In the genomic region with DNA sequence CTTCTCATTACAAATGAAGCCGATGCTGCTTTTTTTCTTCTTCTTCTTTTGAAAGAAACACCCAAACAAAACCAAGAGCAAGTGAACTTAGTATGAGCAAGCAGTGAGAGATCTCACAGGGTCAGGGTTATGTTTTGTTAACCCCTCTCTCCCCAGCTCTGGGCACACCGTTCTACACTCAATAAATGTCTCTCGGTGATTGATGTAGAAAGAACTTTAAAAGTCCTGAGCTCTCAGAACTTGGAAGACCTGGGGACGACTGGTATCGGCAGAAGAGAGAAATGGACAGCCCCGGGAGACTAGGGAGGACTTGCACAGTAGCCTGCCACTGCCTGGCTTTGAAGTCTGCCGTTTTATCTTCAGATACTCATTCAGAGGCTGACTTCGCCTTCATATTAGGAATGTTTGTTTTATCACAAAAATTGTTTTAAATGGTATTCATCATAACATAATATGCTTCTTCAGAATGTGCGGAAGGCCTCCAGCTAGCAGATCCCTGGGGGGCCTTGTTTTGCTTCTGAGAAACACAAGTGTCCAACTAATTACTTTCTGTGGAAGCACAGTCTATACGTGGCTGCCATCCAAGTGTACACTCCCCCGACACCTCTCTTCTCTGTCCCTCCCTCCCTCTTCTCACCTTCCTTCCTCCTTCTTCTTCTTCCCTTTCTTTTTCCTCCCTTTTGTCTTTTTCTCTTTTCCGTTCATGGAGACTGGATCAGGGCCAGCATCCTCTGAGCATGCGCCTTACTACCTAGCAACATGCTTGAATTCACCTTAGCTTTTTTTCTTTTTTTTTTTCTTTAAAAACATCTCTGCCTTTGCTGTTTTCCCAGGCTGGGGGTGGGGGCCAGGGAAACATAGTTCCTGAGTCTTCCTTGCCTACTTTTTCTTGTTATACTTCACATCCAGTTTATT, we compare ENCODE assay signal across 10 mouse cellular contexts.
DNase-seq lines count a peak whose midpoint lies in the region; ATAC-seq and TF ChIP-seq lines count a peak whose summit lies in the region.
"Had no signal": no experiment of that assay in that cellular context is flagged by ENCODE, and none has a peak within 500 bp of the region (broad histone marks: within the 10 kb centered on the region; RNA-seq: fewer than 3 reads in every experiment).

No protein-coding gene starts in this region.

- TF ChIP-seq CTCF in heart, adult 2 months (IDR thresholded peaks at IDR 0.05) = no peak

- no peaks in the 10 kb centered on the region for H3K4me1 ChIP-seq in heart, embryonic 16.5 days (ENCODE audit: control insufficient read depth, insufficient read depth, low read length)
- H3K4me1 ChIP-seq in heart, adult 2 months (ENCODE audit: control insufficient read depth, insufficient read depth, low read length) = no peaks in the 10 kb centered on the region
- H3K4me1 ChIP-seq in limb, embryonic 13.5 days = peaks cover 16% of the 10 kb centered on the region
- peaks cover 16% of the 10 kb centered on the region for H3K4me1 ChIP-seq in limb, embryonic 10.5 days

- WGBS in heart, embryonic 16.5 days = 37% methylated on average over 13 of the region's 13 CpGs
- WGBS in heart, adult 2 months = 32% methylated on average over 13 of the region's 13 CpGs
- WGBS in limb, embryonic 13.5 days = 24% methylated on average over 13 of the region's 13 CpGs
- WGBS in limb, embryonic 10.5 days = 28% methylated on average over 13 of the region's 13 CpGs

- TF ChIP-seq POLR2A in heart, adult 2 months (IDR thresholded peaks at IDR 0.05; ENCODE audit: insufficient read depth, low read depth, low read length) = no peak

- no peak overlapping the region for H3K27ac ChIP-seq in heart, embryonic 16.5 days (ENCODE audit: low read length)
- no peak overlapping the region for H3K27ac ChIP-seq in heart, adult 2 months
- no peak overlapping the region for H3K27ac ChIP-seq in limb, embryonic 13.5 days
- no peak overlapping the region for H3K27ac ChIP-seq in limb, embryonic 10.5 days
- H3K27ac ChIP-seq: hindbrain, embryonic 12.5 days; macrophage had no signal

- H3K4me2 ChIP-seq in heart, embryonic 16.5 days (ENCODE audit: low read depth, low read length) = peak overlapping the region; percentile 5; the same call in 1 of the 2 replicates
- H3K4me2 ChIP-seq in limb, embryonic 13.5 days (replicated peaks) = peak overlapping the region; percentile 39
- H3K4me2 ChIP-seq: hindbrain, embryonic 12.5 days had no signal

- TF ChIP-seq EP300 in heart, adult 2 months (IDR thresholded peaks at IDR 0.05; ENCODE audit: insufficient read depth, low read depth, low read length) = no peak

- no peak for ATAC-seq in heart, embryonic 16.5 days (replicated peaks; ENCODE audit: extremely low read depth, insufficient read depth, low FRiP score)
- ATAC-seq in limb, embryonic 13.5 days (ENCODE audit: low FRiP score, low read depth) = no peak
- ATAC-seq in frontal cortex, adult (ENCODE audit: low TSS enrichment) = no peak

- DNase-seq in adrenal gland, adult (ENCODE audit: inconsistent age in 2 of 2, low spot score in 1 of 2) = peak; percentile 13 to 42
- no peak for DNase-seq in adrenal gland, adult 8-10 months
- DNase-seq in heart, adult 2 months = no peak
- DNase-seq in limb, embryonic 10.5 days (ENCODE audit: low spot score) = no peak
- DNase-seq in embryo, embryonic 9.5 days (ENCODE audit: extremely low spot score) = peak; percentile 47

- intact Hi-C loops in heart, adult 2 months (cut with DNase I) = no loop called here

- H3K36me3 ChIP-seq in heart, embryonic 16.5 days (ENCODE audit: control insufficient read depth, insufficient read depth) = no peaks in the 10 kb centered on the region
- H3K36me3 ChIP-seq in heart, adult 2 months (ENCODE audit: control insufficient read depth, insufficient read depth, low read length) = no peaks in the 10 kb centered on the region
- no peaks in the 10 kb centered on the region for H3K36me3 ChIP-seq in limb, embryonic 13.5 days
- no peaks in the 10 kb centered on the region for H3K36me3 ChIP-seq in limb, embryonic 10.5 days
- H3K36me3 ChIP-seq: hindbrain, embryonic 12.5 days had no signal

- no peaks in the 10 kb centered on the region for H3K79me2 ChIP-seq in heart, adult 2 months (replicated peaks; ENCODE audit: control insufficient read depth, insufficient read depth, low read length)

- H3K9ac ChIP-seq in heart, embryonic 16.5 days (ENCODE audit: low read length) = no peak overlapping the region
- H3K9ac ChIP-seq in heart, adult 2 months (ENCODE audit: low read depth, low read length) = no peak overlapping the region
- H3K9ac ChIP-seq in limb, embryonic 13.5 days = no peak overlapping the region
- H3K9ac ChIP-seq: hindbrain, embryonic 12.5 days had no signal

- no peaks in the 10 kb centered on the region for H3K27me3 ChIP-seq in heart, embryonic 16.5 days (ENCODE audit: control insufficient read depth, insufficient read depth, low read length)
- H3K27me3 ChIP-seq in heart, adult 2 months (ENCODE audit: control insufficient read depth, insufficient read depth, low read length) = no peaks in the 10 kb centered on the region
- H3K27me3 ChIP-seq in limb, embryonic 13.5 days = no peaks in the 10 kb centered on the region
- H3K27me3 ChIP-seq in limb, embryonic 10.5 days (ENCODE audit: low read depth, poor library complexity, severe bottlenecking) = no peaks in the 10 kb centered on the region; the same call in 1 of the 2 replicates
- H3K27me3 ChIP-seq: hindbrain, embryonic 12.5 days had no signal

- no peak overlapping the region for H3K4me3 ChIP-seq in heart, embryonic 16.5 days (ENCODE audit: low read length)
- H3K4me3 ChIP-seq in heart, adult 2 months = no peak overlapping the region
- peak overlapping the region; percentile 14; the same call in 1 of the 2 replicates for H3K4me3 ChIP-seq in limb, embryonic 13.5 days
- H3K4me3 ChIP-seq in limb, embryonic 10.5 days = no peak overlapping the region
- H3K4me3 ChIP-seq: hindbrain, embryonic 12.5 days had no signal

- peaks cover 6% of the 10 kb centered on the region for H3K9me3 ChIP-seq in heart, embryonic 16.5 days (replicated peaks; ENCODE audit: control insufficient read depth, low read length)
- H3K9me3 ChIP-seq in limb, embryonic 13.5 days = no peaks in the 10 kb centered on the region
- H3K9me3 ChIP-seq in limb, embryonic 10.5 days (replicated peaks) = no peaks in the 10 kb centered on the region
- H3K9me3 ChIP-seq: hindbrain, embryonic 12.5 days had no signal

Comparison
In these comparisons a context has a peak if more than half of its experiments do, and no peak if none do; other contexts are left out.
1. DNase-seq: peak in adrenal gland, adult (2 of 2) and embryo, embryonic 9.5 days (single experiment); none in adrenal gland, adult 8-10 months (single experiment), heart, adult 2 months (0 of 2) and limb, embryonic 10.5 days (single experiment).